Mouse (Mus musculus): Measurements from ENCODE around the gene C87436. TPM values are rescaled to one million over a fixed set of nuclear protein-coding genes. Genes with fewer than 3 reads are reported as not detected.

C87436 gene
- polyA plus RNA-seq, 1 experiment: 5.3 TPM

GRCm38 (mm10) chr6:86398986-86399385 is 39.2 kb upstream of the C87436 start:
- Histone ChIP-seq H3K4me1 (peaks cover 61% of the 10 kb centered on the region), H3K4me3 (replicated peaks) (no peak overlapping the region), H3K9me3 (no peaks in the 10 kb centered on the region), H3K36me3 (replicated peaks; ENCODE audit: low read length) (peaks cover 5% of the 10 kb centered on the region), H3K27me3 (replicated peaks) (no peaks in the 10 kb centered on the region)
- no peak for TF ChIP-seq FLI1 (IDR thresholded peaks at IDR 0.05; ENCODE audit: low read length)
- no peak for TF ChIP-seq GATA1 (IDR thresholded peaks at IDR 0.05; ENCODE audit: borderline replicate concordance, low read length)

- peak overlapping the region; percentile 11 for H3K4me3 ChIP-seq (replicated peaks)
- H3K27me3 ChIP-seq (replicated peaks): no peaks in the 10 kb centered on the region
- no peaks in the 10 kb centered on the region for H3K9me3 ChIP-seq
- no peak for TF ChIP-seq FLI1 (IDR thresholded peaks at IDR 0.05; ENCODE audit: low read length)
- no peak for TF ChIP-seq GATA1 (IDR thresholded peaks at IDR 0.05; ENCODE audit: borderline replicate concordance, low read length)
- peaks cover 58% of the 10 kb centered on the region for H3K4me1 ChIP-seq
- no peaks in the 10 kb centered on the region for H3K36me3 ChIP-seq (replicated peaks; ENCODE audit: low read length)
Measured at GRCm38 (mm10) chr6:86399995-86400394, 38.2 kb upstream of the C87436 start.

GRCm38 (mm10) chr6:86400972-86401371 is 37.2 kb upstream of the C87436 start:
- Histone ChIP-seq H3K36me3 (replicated peaks; ENCODE audit: low read length) (no peaks in the 10 kb centered on the region), H3K9me3 (no peaks in the 10 kb centered on the region), H3K27me3 (replicated peaks) (no peaks in the 10 kb centered on the region), H3K4me3 (replicated peaks) (peak overlapping the region; percentile 84), H3K4me1 (peaks cover 54% of the 10 kb centered on the region)
- TF ChIP-seq GATA1 (IDR thresholded peaks at IDR 0.05; ENCODE audit: borderline replicate concordance, low read length) (no peak), FLI1 (IDR thresholded peaks at IDR 0.05; ENCODE audit: low read length) (no peak)

GRCm38 (mm10) chr6:86402681-86403607 is 35.2 kb upstream of the C87436 start:
- Histone ChIP-seq H3K4me3 (replicated peaks) (peak overlapping the region; percentile 93), H3K36me3 (replicated peaks; ENCODE audit: low read length) (peaks cover 10% of the 10 kb centered on the region), H3K4me1 (peaks cover 48% of the 10 kb centered on the region), H3K9me3 (no peaks in the 10 kb centered on the region), H3K27me3 (replicated peaks) (no peaks in the 10 kb centered on the region)
- no peak for TF ChIP-seq FLI1 (IDR thresholded peaks at IDR 0.05; ENCODE audit: low read length)
- no peak for TF ChIP-seq GATA1 (IDR thresholded peaks at IDR 0.05; ENCODE audit: borderline replicate concordance, low read length)

- no peak for TF ChIP-seq GATA1 (IDR thresholded peaks at IDR 0.05; ENCODE audit: borderline replicate concordance, low read length)
- TF ChIP-seq FLI1 (IDR thresholded peaks at IDR 0.05; ENCODE audit: low read length): no peak
- Histone ChIP-seq H3K4me1 (peaks cover 47% of the 10 kb centered on the region), H3K4me3 (replicated peaks) (peak overlapping the region; percentile 93), H3K9me3 (no peaks in the 10 kb centered on the region), H3K27me3 (replicated peaks) (no peaks in the 10 kb centered on the region), H3K36me3 (replicated peaks; ENCODE audit: low read length) (peaks cover 13% of the 10 kb centered on the region)
Measured at GRCm38 (mm10) chr6:86403728-86404099, 34.5 kb upstream of the C87436 start.

GRCm38 (mm10) chr6:86404100-86404861 is 33.9 kb upstream of the C87436 start, which contains the start of gene Tia1:
Gene Tia1, plus strand, starts transcription at chr6:86404219.
- H3K4me1 ChIP-seq: peaks cover 47% of the 10 kb centered on the region
- no peak for TF ChIP-seq GATA1 (IDR thresholded peaks at IDR 0.05; ENCODE audit: borderline replicate concordance, low read length)
- TF ChIP-seq FLI1 (IDR thresholded peaks at IDR 0.05; ENCODE audit: low read length): no peak
- H3K36me3 ChIP-seq (replicated peaks; ENCODE audit: low read length): peaks cover 16% of the 10 kb centered on the region
- H3K9me3 ChIP-seq: no peaks in the 10 kb centered on the region
- H3K27me3 ChIP-seq (replicated peaks): no peaks in the 10 kb centered on the region
- H3K4me3 ChIP-seq (replicated peaks): peak within 1 kb of the TSS; percentile 93

GRCm38 (mm10) chr6:86404996-86405395 is 33.2 kb upstream of the C87436 start:
- H3K36me3 ChIP-seq (replicated peaks; ENCODE audit: low read length): peaks cover 18% of the 10 kb centered on the region
- TF ChIP-seq GATA1 (IDR thresholded peaks at IDR 0.05; ENCODE audit: borderline replicate concordance, low read length) (no peak), FLI1 (IDR thresholded peaks at IDR 0.05; ENCODE audit: low read length) (no peak)

GRCm38 (mm10) chr6:86406306-86406705 is 31.9 kb upstream of the C87436 start:
- no peaks in the 10 kb centered on the region for H3K27me3 ChIP-seq (replicated peaks)
- TF ChIP-seq GATA1 (IDR thresholded peaks at IDR 0.05; ENCODE audit: borderline replicate concordance, low read length): no peak
- TF ChIP-seq FLI1 (IDR thresholded peaks at IDR 0.05; ENCODE audit: low read length): no peak
- H3K4me1 ChIP-seq: peaks cover 38% of the 10 kb centered on the region; the same call in 1 of the 2 replicates
- H3K36me3 ChIP-seq (replicated peaks; ENCODE audit: low read length): peaks cover 18% of the 10 kb centered on the region
- H3K9me3 ChIP-seq: no peaks in the 10 kb centered on the region
- H3K4me3 ChIP-seq (replicated peaks): no peak overlapping the region

More at GRCm38 (mm10) chr6:86404996-86405395, 33.2 kb upstream of the C87436 start:
- peak overlapping the region; percentile 93 for H3K4me3 ChIP-seq (replicated peaks)
- H3K27me3 ChIP-seq (replicated peaks): no peaks in the 10 kb centered on the region
- H3K9me3 ChIP-seq: no peaks in the 10 kb centered on the region
- peaks cover 45% of the 10 kb centered on the region for H3K4me1 ChIP-seq

GRCm38 (mm10) chr6:86418711-86419110 is 19.5 kb upstream of the C87436 start:
- H3K27me3 ChIP-seq (replicated peaks): no peaks in the 10 kb centered on the region
- H3K4me3 ChIP-seq (replicated peaks): no peak overlapping the region
- TF ChIP-seq FLI1 (IDR thresholded peaks at IDR 0.05; ENCODE audit: low read length): no peak
- no peak for TF ChIP-seq GATA1 (IDR thresholded peaks at IDR 0.05; ENCODE audit: borderline replicate concordance, low read length)
- no peaks in the 10 kb centered on the region for H3K9me3 ChIP-seq
- H3K4me1 ChIP-seq: peaks cover 19% of the 10 kb centered on the region
- H3K36me3 ChIP-seq (replicated peaks; ENCODE audit: low read length): peaks cover 92% of the 10 kb centered on the region

All from megakaryocyte, embryonic 14.5 days (primary cell).